Mouse (Mus musculus) brain, embryonic 18.5 days (tissue): ENCODE measurements around the gene Mospd1.

Experiments used
- DNase-seq: peaks from one replicate; pipeline ENCODE4 v3.0.0-alpha.2; 2012; ENCODE audit warnings: low read depth, low spot score

The Mospd1 gene

DNA sequence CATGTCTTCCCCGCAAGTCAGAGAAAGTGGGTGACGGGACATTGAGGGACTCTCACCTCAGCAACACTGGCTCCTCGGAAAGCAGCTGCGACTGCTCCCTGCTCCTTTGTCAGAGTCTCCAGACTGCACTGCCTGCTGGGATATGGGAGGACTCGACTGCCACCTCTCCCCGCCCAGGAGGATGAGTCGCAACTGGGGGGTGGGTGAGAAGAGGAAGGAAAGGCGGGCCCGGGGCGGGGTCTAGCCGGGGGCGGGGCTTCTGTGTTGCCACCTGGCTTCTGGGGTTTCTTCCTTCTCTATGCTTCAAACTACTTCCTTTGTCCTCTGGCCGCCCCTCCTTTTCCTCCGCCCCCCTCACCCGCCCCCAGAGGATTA is at the start of gene Mospd1:
TSS of gene Mospd1 (minus strand) at position 137 of the 375 bp plus-strand sequence.
- DNase-seq, result peak; percentile 70

GRCm38 (mm10) chrX:53386362-53386761 is 16.1 kb upstream of the Mospd1 start:
- no peak for DNase-seq

DNA sequence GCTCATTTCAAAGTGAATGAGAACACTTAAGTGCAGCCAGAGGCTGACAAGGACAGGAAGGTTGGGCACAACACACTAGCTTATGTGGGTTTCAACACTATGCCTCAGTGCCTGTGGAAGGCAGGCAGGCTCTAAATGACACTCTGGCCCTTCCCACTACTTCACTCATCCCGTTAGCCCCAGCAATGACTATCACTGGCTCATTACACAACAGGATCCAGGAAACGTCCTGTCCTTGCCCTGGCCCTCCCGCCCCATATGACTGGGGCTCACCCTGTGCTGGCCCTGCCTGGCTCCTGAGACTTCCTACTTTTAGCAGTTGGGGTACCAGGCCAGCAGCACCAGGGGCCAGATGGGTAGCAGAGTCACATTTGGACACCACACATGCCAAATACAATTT is 12.8 kb upstream of the Mospd1 start:
- no peak for DNase-seq

- DNase-seq, result no peak
Measured at GRCm38 (mm10) chrX:53369534-53370365, 552 bp downstream of the Mospd1 start.

DNA sequence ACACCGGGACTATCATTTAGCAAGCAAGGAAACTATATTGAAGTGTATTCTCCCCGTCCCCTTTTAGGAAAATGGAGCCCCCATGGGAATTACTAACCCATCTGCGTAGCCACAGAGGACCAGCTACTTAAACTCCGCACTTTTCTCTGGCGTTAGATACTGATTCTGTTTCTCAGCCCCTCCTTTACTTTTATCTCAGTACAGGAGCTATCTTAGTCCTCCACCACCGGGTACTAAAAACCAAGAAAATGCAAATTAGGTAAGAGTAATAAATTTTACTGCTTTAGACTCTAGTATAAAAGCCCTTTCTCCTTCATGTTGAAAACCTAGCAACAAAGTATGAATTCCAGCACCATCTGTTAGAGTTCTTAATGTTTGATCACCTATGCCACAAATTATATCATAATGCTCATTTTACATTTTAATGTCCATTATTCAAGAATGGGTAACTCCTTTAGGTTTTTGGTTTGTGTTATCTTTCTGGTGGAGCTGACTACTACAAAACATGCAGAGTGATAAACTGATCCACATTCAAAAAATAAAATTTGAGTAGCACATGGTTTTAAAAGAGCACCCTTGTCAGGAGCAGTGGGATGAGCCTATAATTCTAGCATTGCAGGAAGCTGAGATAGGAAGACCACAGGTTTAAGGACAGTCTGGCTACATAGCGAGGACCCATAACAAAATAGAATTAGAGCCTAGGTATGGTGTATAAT is 5.5 kb downstream of the Mospd1 start:
- no peak for DNase-seq

- DNase-seq, result no peak
Measured at GRCm38 (mm10) chrX:53348374-53348773, 21.9 kb downstream of the Mospd1 start.

- no peak for DNase-seq
Measured at GRCm38 (mm10) chrX:53341531-53341930, 28.8 kb downstream of the Mospd1 start.

- no peak for DNase-seq
Measured at GRCm38 (mm10) chrX:53337355-53337754, 32.9 kb downstream of the Mospd1 start.

GRCm38 (mm10) chrX:53330396-53330795 is 39.9 kb downstream of the Mospd1 start:
- no peak for DNase-seq

DNA sequence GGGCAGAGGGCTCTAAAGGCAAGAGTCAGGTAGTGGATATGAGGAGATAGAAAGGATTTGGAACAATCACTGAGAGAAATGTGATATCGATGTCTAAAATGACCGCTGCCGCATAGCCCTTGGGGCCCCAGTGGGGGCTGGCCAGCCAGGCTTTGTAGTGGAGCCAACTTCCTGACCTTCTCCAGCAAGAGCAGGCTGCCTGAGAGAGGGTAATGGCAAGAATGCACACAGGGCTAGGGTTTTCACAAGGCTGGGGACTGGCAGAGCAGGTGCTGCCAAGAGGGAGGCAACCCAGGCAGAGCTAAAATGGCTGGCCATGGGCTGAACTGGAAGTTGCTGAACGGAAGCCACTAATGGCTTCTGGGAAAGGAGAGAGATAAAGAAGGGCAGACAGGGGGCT is 49.2 kb downstream of the Mospd1 start:
- no peak for DNase-seq

- no peak for DNase-seq
Measured at GRCm38 (mm10) chrX:53320564-53320963, 49.7 kb downstream of the Mospd1 start.
